Mouse (Mus musculus) G1E (cell line): ENCODE data around the gene Lrfn2.

ENCODE experiments used
- CTCF ChIP-seq: IDR thresholded peaks from 2 replicates; pipeline ENCODE4 v1.5.1; 2012; ENCODE audit warnings: low read depth, low read length, inconsistent platforms, mixed read lengths
- GATA1 ChIP-seq: IDR thresholded peaks from 2 replicates; pipeline ENCODE4 v1.6.1; 2012; ENCODE audit warnings: borderline replicate concordance, low read length, inconsistent platforms, mixed read lengths
- GATA2 ChIP-seq: IDR thresholded peaks from 2 replicates; pipeline ENCODE4 v1.6.1; 2012; ENCODE audit warnings: low read depth, low read length, inconsistent platforms, borderline replicate concordance
- POLR2AphosphoS5 ChIP-seq: IDR thresholded peaks from 2 replicates; pipeline ENCODE4 v1.6.1; 2012; ENCODE audit warnings: low read depth, low read length, inconsistent platforms; ENCODE audit not compliant: insufficient replicate concordance
- TAL1 ChIP-seq: conservative IDR thresholded peaks from 2 replicates; pipeline ENCODE4 v1.6.1; 2012; ENCODE audit warnings: low read depth, low read length, inconsistent platforms, mixed read lengths

DNA sequence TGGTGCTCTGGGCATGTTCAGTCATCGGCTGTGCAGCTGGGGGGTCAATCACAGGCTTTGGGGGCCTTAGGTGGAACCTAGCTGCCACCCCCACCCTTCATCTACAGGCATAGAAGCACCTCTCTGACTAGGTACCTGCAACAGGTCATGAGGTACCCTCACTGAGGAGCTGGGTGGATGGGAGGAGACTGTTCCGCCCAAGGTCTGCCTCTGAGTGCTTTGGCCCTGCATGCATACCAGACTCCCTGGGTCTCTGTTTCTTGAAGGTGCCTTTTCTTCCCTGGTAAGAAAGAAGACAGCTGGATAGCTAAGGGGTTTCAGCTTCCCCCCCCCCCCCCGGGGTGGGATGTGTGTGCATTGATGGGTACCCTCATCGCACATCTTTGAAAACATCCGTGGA lies 98.7 kb downstream of the Lrfn2 start:
- TF ChIP-seq CTCF (no peak), POLR2AphosphoS5 (no peak), TAL1 (no peak), GATA1 (no peak), GATA2 (no peak)
